Comparison of ENCODE assay signal across 13 mouse cellular contexts in the genomic region with DNA sequence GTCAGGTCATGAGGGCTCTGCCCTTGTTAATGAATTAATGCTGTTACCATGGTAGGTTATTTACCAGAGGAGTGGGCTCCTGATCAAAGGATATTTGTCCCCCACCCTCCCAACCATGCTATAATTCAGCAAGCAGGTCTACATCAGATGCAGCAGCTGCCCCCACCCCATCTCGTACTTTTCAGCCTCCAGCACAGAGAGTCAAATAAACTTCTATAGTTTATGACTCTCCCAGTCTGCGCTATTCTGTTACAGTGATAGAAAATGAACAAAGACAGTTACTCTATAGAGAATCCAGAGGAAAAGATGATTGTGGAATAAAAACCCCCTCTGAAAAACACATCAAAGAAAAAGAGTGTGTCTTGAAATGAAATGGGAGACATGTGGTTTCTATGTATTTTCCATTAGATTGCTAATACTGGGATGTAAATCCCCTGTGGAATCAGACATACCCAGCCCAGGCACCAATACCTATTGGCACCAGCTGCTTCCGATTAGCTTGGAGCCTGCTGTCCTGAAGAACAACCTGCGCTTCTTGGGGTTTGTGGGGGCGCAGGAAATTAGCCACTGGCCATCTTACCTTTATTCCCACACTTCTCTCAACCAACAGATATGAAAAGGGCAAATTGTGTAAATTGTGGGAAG.
"Had no signal": no experiment of that assay in that cellular context is flagged by ENCODE, and none has a peak within 500 bp of the region (broad histone marks: within the 10 kb centered on the region; RNA-seq: fewer than 3 reads in every experiment).

No protein-coding gene starts in this region.

- H3K4me2 ChIP-seq: kidney, embryonic 15.5 days; liver, embryonic 15.5 days; midbrain, embryonic 12.5 days had no signal

- DNase-seq: kidney, adult 2 months; kidney, postnatal 25 days; lung, adult 2 months; lung, postnatal 36 days; right cerebral cortex, adult 18-20 months; right cerebral cortex, postnatal 25 days; thymus, postnatal 4 days had no signal

- H3K9ac ChIP-seq: kidney, embryonic 15.5 days; liver, embryonic 15.5 days; midbrain, embryonic 12.5 days had no signal

- H3K4me3 ChIP-seq: kidney, embryonic 15.5 days; liver, embryonic 15.5 days; midbrain, embryonic 12.5 days had no signal

- ATAC-seq: lung, postnatal 0 days; midbrain, embryonic 16.5 days had no signal

- H3K4me1 ChIP-seq: kidney, embryonic 15.5 days; liver, embryonic 15.5 days; midbrain, embryonic 12.5 days had no signal

- H3K9me3 ChIP-seq: kidney, embryonic 15.5 days; liver, embryonic 15.5 days; midbrain, embryonic 12.5 days had no signal

- H3K36me3 ChIP-seq: kidney, embryonic 15.5 days; liver, embryonic 15.5 days; midbrain, embryonic 12.5 days had no signal

- H3K27ac ChIP-seq: kidney, embryonic 15.5 days; liver, embryonic 15.5 days; midbrain, embryonic 12.5 days; stomach, postnatal 0 days had no signal

- H3K27me3 ChIP-seq: kidney, embryonic 15.5 days; liver, embryonic 15.5 days; midbrain, embryonic 12.5 days had no signal
